Mouse (Mus musculus) T-helper 2 cell (primary cell): ENCODE measurements around the gene 4930539E08Rik.

ENCODE experiments used
- in situ Hi-C: fragments of 300-600 bp; cut with MboI, MseI; formaldehyde crosslinking; loops from one replicate; pipeline ENCODE4 v1.15.1; 2025; ENCODE audit warnings: high pct_unique_total_duplicates

Gene 4930539E08Rik

GRCm38 (mm10) chr17:28895217-28895875 is 19.8 kb downstream of the 4930539E08Rik start:
- in situ Hi-C loops: no loop called here

GRCm38 (mm10) chr17:28894050-28894767 is 20.9 kb downstream of the 4930539E08Rik start:
- in situ Hi-C loops: no loop called here

- in situ Hi-C loops: no loop called here
Measured at GRCm38 (mm10) chr17:28886266-28886665, 28.9 kb downstream of the 4930539E08Rik start.

- in situ Hi-C loops: no loop called here
Measured at GRCm38 (mm10) chr17:28885231-28885630, 29.9 kb downstream of the 4930539E08Rik start.

- in situ Hi-C loops: no loop called here
Measured at GRCm38 (mm10) chr17:28883941-28884516, 31.1 kb downstream of the 4930539E08Rik start.

GRCm38 (mm10) chr17:28882810-28883209 is 32.3 kb downstream of the 4930539E08Rik start:
- in situ Hi-C loops: no loop called here

- in situ Hi-C loops: no loop called here
Measured at GRCm38 (mm10) chr17:28882316-28882715, 32.8 kb downstream of the 4930539E08Rik start.

- in situ Hi-C loops: no loop called here
Measured at GRCm38 (mm10) chr17:28879931-28880391, 35.2 kb downstream of the 4930539E08Rik start.

GRCm38 (mm10) chr17:28876821-28877220 is 38.3 kb downstream of the 4930539E08Rik start:
- in situ Hi-C loops: no loop called here

- in situ Hi-C loops: no loop called here
Measured at GRCm38 (mm10) chr17:28876331-28876730, 38.8 kb downstream of the 4930539E08Rik start.

GRCm38 (mm10) chr17:28875316-28875715 is 39.8 kb downstream of the 4930539E08Rik start:
- in situ Hi-C loops: no loop called here

- in situ Hi-C loops: no loop called here
Measured at GRCm38 (mm10) chr17:28874825-28875224, 40.3 kb downstream of the 4930539E08Rik start.

GRCm38 (mm10) chr17:28874216-28874615 is 40.9 kb downstream of the 4930539E08Rik start:
- in situ Hi-C loops: no loop called here

GRCm38 (mm10) chr17:28872322-28872721 is 42.8 kb downstream of the 4930539E08Rik start:
- in situ Hi-C loops: no loop called here

- in situ Hi-C loops: no loop called here
Measured at GRCm38 (mm10) chr17:28871831-28872230, 43.3 kb downstream of the 4930539E08Rik start.

GRCm38 (mm10) chr17:28870435-28870834 is 44.7 kb downstream of the 4930539E08Rik start:
- in situ Hi-C loops: no loop called here

- in situ Hi-C loops: no loop called here
Measured at GRCm38 (mm10) chr17:28869412-28870110, 45.6 kb downstream of the 4930539E08Rik start.

- in situ Hi-C loops: no loop called here
Measured at GRCm38 (mm10) chr17:28867381-28867780, 47.7 kb downstream of the 4930539E08Rik start.

GRCm38 (mm10) chr17:28866921-28867320 is 48.2 kb downstream of the 4930539E08Rik start:
- in situ Hi-C loops: no loop called here

- in situ Hi-C loops: no loop called here
Measured at GRCm38 (mm10) chr17:28864464-28864863, 50.7 kb downstream of the 4930539E08Rik start.

GRCm38 (mm10) chr17:28863926-28864325 is 51.2 kb downstream of the 4930539E08Rik start:
- in situ Hi-C loops: no loop called here

GRCm38 (mm10) chr17:28858205-28858604 is 56.9 kb downstream of the 4930539E08Rik start, which contains the start of gene Pnpla1:
TSS of gene Pnpla1 (plus strand) at chr17:28858411.
- in situ Hi-C loops: loop anchor here (5.0 kb wide), 1 partner anchor 91 kb away; the partner anchor contains the start of gene Mapk13
